Mouse (Mus musculus) adrenal gland, postnatal 25 days (tissue): Measurements from ENCODE around the gene Cuedc1. TPM values are rescaled to one million over a fixed set of nuclear protein-coding genes. Genes with fewer than 3 reads are reported as not detected.

Source experiments
- DNase-seq: peaks from one replicate; pipeline ENCODE4 v3.0.0; 2021; ENCODE audit warnings: mixed read lengths
- total RNA-seq: library from RNA; stranded (reverse); gene quantifications from 2 replicates; pipeline ENCODE4 v1.2.3, GENCODE M21; 2021

Gene Cuedc1
- total RNA-seq, 1 experiment from 2014 or later = 68.6 TPM

DNA sequence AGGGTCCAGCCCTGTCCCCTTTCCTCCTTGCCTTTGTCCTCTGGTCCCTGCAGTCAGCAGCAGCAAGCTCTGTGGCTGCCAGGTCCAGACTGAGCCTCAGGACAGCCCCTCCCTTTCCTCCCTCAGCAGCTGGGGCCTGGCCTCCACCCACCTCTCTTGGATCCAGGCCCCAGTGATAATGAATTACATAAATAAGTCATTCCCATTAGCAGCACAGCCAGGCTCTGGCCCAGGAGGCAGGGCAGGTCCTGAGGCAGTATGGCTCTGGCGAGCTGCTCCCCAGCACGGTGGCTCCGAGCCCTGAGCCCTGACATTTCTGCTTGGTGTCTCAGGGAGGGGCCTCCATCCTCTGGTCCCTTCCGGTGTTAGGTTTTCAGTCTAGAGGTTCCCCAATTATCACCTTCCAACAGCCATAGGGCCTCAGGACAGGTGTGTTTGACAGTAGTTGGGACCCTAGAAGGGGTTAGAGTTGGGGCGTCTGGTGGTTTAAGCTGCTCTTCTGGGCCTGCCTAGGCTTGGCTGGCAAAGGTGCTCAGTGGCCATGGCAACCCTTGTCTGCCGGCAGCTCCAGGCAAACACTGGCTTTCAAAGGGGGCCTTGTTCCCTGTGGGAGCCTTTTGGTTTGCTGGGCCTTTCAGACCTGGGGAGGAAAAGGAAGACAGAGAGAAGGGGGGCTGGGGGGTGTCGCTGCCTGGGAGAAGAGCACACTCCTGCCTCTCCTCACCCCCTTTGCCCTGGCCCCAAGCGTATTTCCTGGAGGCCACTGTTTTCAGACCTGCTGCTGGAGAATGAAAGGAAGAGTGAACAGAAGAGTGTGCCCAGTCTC is 21.2 kb downstream of the Cuedc1 start:
- peak; percentile 73 for DNase-seq

GRCm38 (mm10) chr11:88122545-88122944 is 24.7 kb downstream of the Cuedc1 start:
- DNase-seq = no peak

GRCm38 (mm10) chr11:88123021-88123420 is 25.2 kb downstream of the Cuedc1 start:
- no peak for DNase-seq

DNA sequence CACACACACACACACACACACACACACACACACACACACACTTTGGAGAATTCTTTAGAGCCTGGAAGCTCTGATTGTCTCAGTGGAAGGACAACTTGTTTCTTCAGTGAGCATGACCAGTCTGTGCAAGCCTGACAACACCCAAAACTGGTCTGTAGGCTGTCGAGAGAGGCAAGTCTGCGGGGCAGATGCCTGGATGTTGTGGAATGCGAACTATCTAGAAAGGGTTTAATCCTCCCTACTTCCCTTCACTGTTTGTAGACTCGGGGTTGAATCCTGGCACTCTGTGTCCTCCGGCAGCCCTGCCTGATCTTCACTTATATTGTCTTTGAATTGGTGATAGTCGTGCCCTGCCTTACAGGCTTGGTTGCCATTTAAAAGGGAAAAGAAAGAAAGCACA is 25.9 kb downstream of the Cuedc1 start:
- no peak for DNase-seq

DNA sequence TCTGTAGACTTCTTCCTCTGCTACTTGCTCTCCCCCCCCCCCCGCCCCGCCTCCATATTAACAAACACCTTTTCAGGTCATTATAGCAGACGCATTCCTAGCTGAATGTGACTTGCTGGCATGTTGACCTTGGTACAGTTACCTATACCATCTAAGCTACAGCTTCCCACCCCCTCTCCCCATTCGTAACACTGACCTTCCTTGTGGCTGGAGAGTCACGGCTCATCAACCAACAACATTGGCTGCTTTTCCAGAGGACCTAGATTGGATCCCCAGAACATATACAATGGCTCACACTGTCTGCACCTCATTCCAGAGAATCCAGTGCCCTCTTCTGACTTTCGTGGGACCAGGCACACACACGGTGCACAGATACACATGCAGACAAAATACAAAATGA is 27.6 kb downstream of the Cuedc1 start:
- DNase-seq = no peak

DNA sequence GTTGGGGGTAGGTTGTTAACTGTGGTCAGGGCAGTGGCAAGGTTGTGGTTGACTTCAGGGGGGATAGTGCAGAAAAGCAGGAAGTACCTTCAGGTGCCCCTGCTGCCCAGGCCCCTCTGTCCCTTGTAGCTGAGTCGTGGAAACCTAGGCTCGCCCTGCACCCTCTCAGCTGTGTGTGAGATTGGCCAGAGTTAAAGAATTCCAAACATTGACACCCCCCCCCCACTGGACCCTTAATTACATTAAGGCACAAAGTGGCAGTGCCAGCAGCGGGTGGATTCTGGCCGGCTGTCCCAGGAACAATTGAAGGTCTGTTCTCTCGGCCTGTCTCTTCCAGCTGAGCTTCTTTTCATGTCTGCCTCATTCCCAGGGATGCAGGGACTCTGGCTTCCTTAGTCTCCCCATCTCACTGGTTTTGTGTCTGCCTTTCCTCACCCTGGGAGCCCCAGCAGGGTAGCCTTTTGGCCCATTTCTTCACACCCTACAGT is 28.5 kb downstream of the Cuedc1 start:
- DNase-seq = no peak

- no peak for DNase-seq
Measured at GRCm38 (mm10) chr11:88128461-88128860, 30.6 kb downstream of the Cuedc1 start.

DNA sequence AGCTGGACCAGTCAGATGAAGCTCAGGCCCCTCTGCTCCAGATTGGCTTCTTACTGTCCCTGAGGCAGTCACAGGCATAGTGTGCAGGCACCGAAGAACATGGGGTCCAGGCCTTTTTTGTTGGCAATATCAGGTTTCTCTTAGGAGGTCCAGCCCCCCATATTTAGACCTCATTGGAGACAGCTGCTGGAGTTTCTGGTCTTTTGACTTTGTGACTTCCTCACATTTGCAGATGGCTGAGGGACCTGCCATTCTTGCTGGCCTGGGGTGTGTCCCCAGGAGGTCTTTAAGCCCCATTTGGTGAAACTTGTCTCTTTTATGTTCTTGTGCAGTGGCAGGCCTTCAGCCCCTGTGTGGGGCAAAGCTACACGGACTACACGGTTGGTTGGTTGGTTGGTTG is 31.4 kb downstream of the Cuedc1 start:
- DNase-seq = no peak

GRCm38 (mm10) chr11:88129935-88130334 is 32.1 kb downstream of the Cuedc1 start:
- DNase-seq = no peak

GRCm38 (mm10) chr11:88131847-88132246 is 34.0 kb downstream of the Cuedc1 start:
- peak; percentile 50 for DNase-seq

- no peak for DNase-seq
Measured at GRCm38 (mm10) chr11:88135218-88135617, 37.4 kb downstream of the Cuedc1 start.

GRCm38 (mm10) chr11:88137814-88138425 is 40.1 kb downstream of the Cuedc1 start:
- DNase-seq = no peak

DNA sequence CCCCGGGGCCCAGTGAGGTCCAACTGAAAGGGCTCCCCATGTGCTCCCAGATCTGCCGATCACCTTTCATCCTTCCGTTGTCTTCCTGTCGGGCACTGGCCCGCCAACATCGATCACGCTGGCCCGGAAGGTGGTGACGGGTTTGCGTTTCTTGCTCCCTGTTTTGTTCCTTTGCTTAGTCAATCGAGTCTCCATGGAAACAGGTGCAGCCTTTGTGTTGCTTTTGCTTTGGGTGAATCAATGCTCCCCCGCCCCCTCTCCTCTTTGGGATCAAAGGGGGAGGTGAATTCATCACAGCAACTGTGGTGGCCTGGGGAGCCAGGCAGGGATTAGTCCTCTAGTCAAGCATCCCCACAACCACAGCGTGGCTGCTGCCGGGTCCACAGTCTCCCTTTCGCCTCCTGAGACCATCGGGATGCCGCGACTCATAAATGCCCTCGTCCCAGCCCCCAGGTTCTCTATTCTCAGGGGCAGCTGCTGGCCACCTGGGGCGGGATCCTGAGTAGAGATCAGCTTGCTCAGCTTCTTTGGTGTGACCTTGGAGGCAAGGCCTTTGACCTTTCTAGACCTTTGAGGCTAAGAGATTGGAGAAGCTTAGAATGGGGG is 41.5 kb downstream of the Cuedc1 start:
- DNase-seq = peak; percentile 30

GRCm38 (mm10) chr11:88140066-88141060 is 42.5 kb downstream of the Cuedc1 start:
- DNase-seq = no peak

- DNase-seq = no peak
Measured at GRCm38 (mm10) chr11:88142362-88142761, 44.5 kb downstream of the Cuedc1 start.

- DNase-seq = no peak
Measured at GRCm38 (mm10) chr11:88144100-88144499, 46.2 kb downstream of the Cuedc1 start.

- DNase-seq = no peak
Measured at GRCm38 (mm10) chr11:88145214-88146006, 47.6 kb downstream of the Cuedc1 start.

DNA sequence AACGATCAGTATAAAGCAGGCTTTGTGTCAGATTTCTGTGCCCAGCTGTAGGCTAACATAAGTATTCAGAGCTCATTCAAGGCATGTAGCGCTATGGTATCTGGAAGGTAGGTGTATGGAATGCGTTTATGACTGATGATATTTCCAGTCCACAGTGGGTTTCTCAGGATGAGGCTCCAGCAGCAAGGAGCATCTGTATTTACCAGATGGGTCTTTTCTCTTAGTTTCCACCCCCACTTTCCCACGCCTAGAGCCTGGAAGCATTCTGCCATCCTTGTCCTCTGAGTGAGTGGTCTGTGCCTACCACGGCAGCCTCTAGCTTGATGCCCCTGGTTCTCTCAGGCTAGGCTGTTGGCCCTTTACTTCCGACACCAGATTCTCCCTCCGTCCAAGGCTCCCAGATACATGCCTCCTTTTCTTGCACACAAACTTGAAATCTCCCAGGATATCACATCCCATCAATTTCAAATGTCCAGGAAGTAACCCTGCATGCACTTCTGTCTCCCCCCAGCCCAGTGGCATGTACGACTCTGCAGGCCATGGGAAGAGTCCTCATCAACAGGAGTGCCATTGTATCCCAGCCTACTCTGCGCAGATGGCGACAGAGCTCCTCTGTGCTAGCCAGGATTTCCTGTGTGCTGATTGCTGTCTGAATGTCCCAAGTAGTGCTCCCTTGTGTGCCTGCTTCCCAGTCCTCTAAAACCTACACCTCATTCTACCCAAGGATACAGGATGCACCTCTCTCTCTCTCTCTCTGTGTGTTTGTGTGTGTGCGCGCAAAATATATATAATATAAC is 48.6 kb downstream of the Cuedc1 start:
- no peak for DNase-seq

DNA sequence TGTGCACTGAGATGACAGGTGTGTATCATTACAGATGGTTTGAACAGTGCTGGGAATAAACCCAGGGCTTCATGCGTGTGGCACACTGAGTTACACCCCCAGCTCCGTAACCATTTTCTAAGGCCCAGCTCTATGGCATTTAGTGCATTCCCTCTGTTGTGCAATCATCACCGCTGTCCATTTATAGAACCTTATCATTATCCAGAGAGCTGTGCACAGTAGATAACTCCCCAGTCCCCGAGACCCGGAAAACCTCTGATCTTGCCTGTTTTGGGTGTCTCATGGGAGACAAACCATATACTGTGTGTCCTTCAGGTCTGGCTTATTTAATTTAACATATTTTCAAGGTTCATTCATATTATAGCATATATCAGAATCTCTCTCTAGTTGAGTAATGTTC is 49.5 kb downstream of the Cuedc1 start:
- DNase-seq = no peak

DNA sequence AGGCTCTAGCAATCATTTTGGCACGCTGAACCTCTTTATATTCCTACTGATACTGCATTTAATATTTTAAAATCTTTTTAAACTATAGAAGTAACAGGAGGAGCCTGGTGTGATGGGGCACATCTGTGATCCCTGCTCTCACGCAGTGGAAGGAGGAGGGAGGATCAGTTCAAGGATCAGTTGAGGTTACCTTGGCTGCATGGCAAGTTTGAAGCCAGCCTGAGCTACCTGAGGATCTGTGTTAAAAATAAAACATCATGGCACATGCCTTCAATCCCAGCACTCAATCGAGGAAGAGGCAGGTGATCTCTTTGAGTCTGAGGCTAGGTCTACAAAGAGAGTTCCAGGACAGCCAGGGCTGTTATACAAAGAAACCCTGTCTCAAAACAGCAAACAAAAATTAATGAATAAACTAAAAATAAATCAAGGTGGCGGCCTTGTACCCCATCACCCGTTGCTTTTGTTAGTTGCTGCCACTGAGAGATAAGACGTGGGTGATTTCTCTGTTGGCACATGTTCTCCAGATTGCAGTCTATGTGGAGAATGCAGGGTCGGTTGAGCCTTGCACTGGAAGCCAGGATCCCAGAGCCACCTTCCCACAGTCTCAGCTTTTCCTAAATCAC is 50.3 kb downstream of the Cuedc1 start:
- no peak for DNase-seq
